Mouse (Mus musculus) neural tube, embryonic 13.5 days (tissue): ENCODE data around the gene Ccser1. TPM values are rescaled to one million over a fixed set of nuclear protein-coding genes. Genes with fewer than 3 reads are reported as not detected.

Experiments used
- ATAC-seq: fragments of 200-750 bp; cut with Nextera tagmentation; 2 replicates; pipeline ENCODE4 v1.8.0; 2017; ENCODE audit warnings: low read depth, mild to moderate bottlenecking, moderate TSS enrichment, moderate library complexity
- H3K27ac ChIP-seq: fragments of 300-500 bp; sonication (generic); replicated peaks from 2 replicates; pipeline ENCODE4 v1.5.1; 2015; ENCODE audit warnings: moderate library complexity, mild to moderate bottlenecking, inconsistent platforms
- H3K27me3 ChIP-seq: fragments of 300-500 bp; sonication (generic); 2 replicates; pipeline ENCODE4 v1.6.1; 2015; ENCODE audit warnings: mild to moderate bottlenecking, inconsistent platforms
- H3K36me3 ChIP-seq: fragments of 300-500 bp; sonication (generic); 2 replicates; pipeline ENCODE4 v1.6.1; 2015; ENCODE audit warnings: mild to moderate bottlenecking, inconsistent platforms
- H3K4me1 ChIP-seq: fragments of 300-500 bp; sonication (generic); replicated peaks from 2 replicates; pipeline ENCODE4 v1.6.1; 2015; ENCODE audit warnings: inconsistent platforms
- H3K4me2 ChIP-seq: fragments of 300-500 bp; sonication (generic); 2 replicates; pipeline ENCODE4 v1.6.1; 2015; ENCODE audit warnings: inconsistent platforms, mild to moderate bottlenecking, moderate library complexity
- H3K4me3 ChIP-seq: fragments of 300-500 bp; sonication (generic); 2 replicates; pipeline ENCODE4 v1.5.1; 2015; ENCODE audit warnings: mild to moderate bottlenecking, inconsistent platforms
- H3K9ac ChIP-seq: fragments of 300-500 bp; sonication (generic); 2 replicates; pipeline ENCODE4 v1.6.1; 2015; ENCODE audit warnings: moderate library complexity, mild to moderate bottlenecking, inconsistent platforms
- H3K9me3 ChIP-seq: fragments of 300-500 bp; sonication (generic); 2 replicates; pipeline ENCODE4 v1.6.1; 2016; ENCODE audit warnings: inconsistent platforms
- WGBS: fragments of 180-500 bp; shearing (Covaris S2); methylation state at CpG from one replicate; pipeline ENCODE4 v1.1.7; 2015; 5-methylcytosine and 5-hydroxymethylcytosine counted together
- polyA plus RNA-seq: library from polyadenylated mRNA; unstranded; fragments of >200 nt; fragmentation: Nextera tagmentation; extraction: Ambion mirVana; gene quantifications from 2 replicates; pipeline ENCODE4 v1.2.1, GENCODE M21; 2015

Ccser1 gene
- polyA plus RNA-seq, 1 experiment from 2014 or later: 23.1 TPM

GRCm38 (mm10) chr6:61491979-61492821 lies 312.1 kb downstream of the Ccser1 start:
- Histone ChIP-seq H3K4me1 (peaks cover 8% of the 10 kb centered on the region), H3K9ac (no peak overlapping the region), H3K36me3 (no peaks in the 10 kb centered on the region), H3K27ac (no peak overlapping the region), H3K4me2 (peak overlapping the region; percentile 20), H3K4me3 (no peak overlapping the region), H3K27me3 (no peaks in the 10 kb centered on the region), H3K9me3 (no peaks in the 10 kb centered on the region)
- WGBS: 29% methylated on average over 4 of the region's 4 CpGs
- ATAC-seq: peak; percentile 72

GRCm38 (mm10) chr6:61493386-61493785 lies 313.3 kb downstream of the Ccser1 start:
- Histone ChIP-seq H3K4me1 (peaks cover 8% of the 10 kb centered on the region), H3K9me3 (no peaks in the 10 kb centered on the region), H3K4me3 (no peak overlapping the region), H3K36me3 (no peaks in the 10 kb centered on the region), H3K9ac (no peak overlapping the region), H3K4me2 (no peak overlapping the region), H3K27ac (no peak overlapping the region), H3K27me3 (no peaks in the 10 kb centered on the region)
- WGBS: 88% methylated on average over 5 of the region's 5 CpGs
- no peak for ATAC-seq

- H3K9ac ChIP-seq: no peak overlapping the region
- no peaks in the 10 kb centered on the region for H3K36me3 ChIP-seq
- WGBS: 80% methylated on average over 2 of the region's 2 CpGs
- no peaks in the 10 kb centered on the region for H3K9me3 ChIP-seq
- no peaks in the 10 kb centered on the region for H3K27me3 ChIP-seq
- H3K4me2 ChIP-seq: no peak overlapping the region
- no peaks in the 10 kb centered on the region for H3K4me1 ChIP-seq
- ATAC-seq: no peak
- H3K27ac ChIP-seq: no peak overlapping the region
- no peak overlapping the region for H3K4me3 ChIP-seq
Observed at GRCm38 (mm10) chr6:61515310-61515709, 335.2 kb downstream of the Ccser1 start.

GRCm38 (mm10) chr6:61521587-61521986 lies 341.5 kb downstream of the Ccser1 start:
- Histone ChIP-seq H3K27ac (no peak overlapping the region), H3K27me3 (no peaks in the 10 kb centered on the region), H3K4me2 (no peak overlapping the region), H3K4me1 (0 out of 2 replicates have a peak, but pooled peaks cover 7% of the 10 kb centered on the region), H3K36me3 (no peaks in the 10 kb centered on the region), H3K4me3 (no peak overlapping the region), H3K9ac (no peak overlapping the region), H3K9me3 (no peaks in the 10 kb centered on the region)
- no peak for ATAC-seq
- 88% methylated on average over 2 of the region's 2 CpGs for WGBS

- Histone ChIP-seq H3K9me3 (no peaks in the 10 kb centered on the region), H3K36me3 (no peaks in the 10 kb centered on the region), H3K27me3 (no peaks in the 10 kb centered on the region), H3K4me2 (no peak overlapping the region), H3K4me1 (0 out of 2 replicates have a peak, but pooled peaks cover 7% of the 10 kb centered on the region), H3K4me3 (no peak overlapping the region), H3K27ac (no peak overlapping the region), H3K9ac (no peak overlapping the region)
- ATAC-seq: no peak
- 59% methylated on average over 3 of the region's 3 CpGs for WGBS
Observed at GRCm38 (mm10) chr6:61522108-61522507, 342.0 kb downstream of the Ccser1 start.

- no peaks in the 10 kb centered on the region for H3K9me3 ChIP-seq
- no peak overlapping the region for H3K27ac ChIP-seq
- ATAC-seq: no peak
- H3K9ac ChIP-seq: no peak overlapping the region
- 49% methylated on average over 14 of the region's 14 CpGs for WGBS
- no peaks in the 10 kb centered on the region for H3K36me3 ChIP-seq
- no peak overlapping the region for H3K4me3 ChIP-seq
- H3K4me2 ChIP-seq: no peak overlapping the region
- no peaks in the 10 kb centered on the region for H3K27me3 ChIP-seq
- 0 out of 2 replicates have a peak, but pooled peaks cover 7% of the 10 kb centered on the region for H3K4me1 ChIP-seq
Observed at GRCm38 (mm10) chr6:61523748-61524493, 343.8 kb downstream of the Ccser1 start.

- Histone ChIP-seq H3K9me3 (no peaks in the 10 kb centered on the region), H3K27ac (no peak overlapping the region), H3K4me2 (no peak overlapping the region), H3K27me3 (no peaks in the 10 kb centered on the region), H3K4me1 (peaks cover 10% of the 10 kb centered on the region), H3K9ac (no peak overlapping the region), H3K4me3 (no peak overlapping the region), H3K36me3 (no peaks in the 10 kb centered on the region)
- ATAC-seq: peak; percentile 63; the same call in 1 of the 2 replicates
Observed at GRCm38 (mm10) chr6:61540732-61541131, 360.6 kb downstream of the Ccser1 start.

- H3K27ac ChIP-seq: peak overlapping the region; percentile 46; the same call in 1 of the 2 replicates
Observed at GRCm38 (mm10) chr6:61543459-61544044, 363.4 kb downstream of the Ccser1 start.

GRCm38 (mm10) chr6:61567551-61567950 lies 387.4 kb downstream of the Ccser1 start:
- H3K4me2 ChIP-seq: no peak overlapping the region
- ATAC-seq: no peak
- no peak overlapping the region for H3K9ac ChIP-seq
- H3K36me3 ChIP-seq: no peaks in the 10 kb centered on the region
- H3K9me3 ChIP-seq: no peaks in the 10 kb centered on the region
- WGBS: 66% methylated on average over 2 of the region's 2 CpGs
- no peaks in the 10 kb centered on the region for H3K27me3 ChIP-seq
- no peak overlapping the region for H3K4me3 ChIP-seq
- H3K4me1 ChIP-seq: no peaks in the 10 kb centered on the region
- H3K27ac ChIP-seq: no peak overlapping the region

More at GRCm38 (mm10) chr6:61543459-61544044, 363.4 kb downstream of the Ccser1 start:
- peaks cover 10% of the 10 kb centered on the region for H3K4me1 ChIP-seq
- H3K9me3 ChIP-seq: no peaks in the 10 kb centered on the region
- 50% methylated on average over 7 of the region's 7 CpGs for WGBS
- peak; percentile 59; the same call in 1 of the 2 replicates for ATAC-seq
- H3K4me2 ChIP-seq: peak overlapping the region; percentile 15; the same call in 1 of the 2 replicates
- no peak overlapping the region for H3K4me3 ChIP-seq
- no peaks in the 10 kb centered on the region for H3K36me3 ChIP-seq
- no peaks in the 10 kb centered on the region for H3K27me3 ChIP-seq
- H3K9ac ChIP-seq: no peak overlapping the region

GRCm38 (mm10) chr6:61567967-61568366 lies 387.8 kb downstream of the Ccser1 start:
- no peak overlapping the region for H3K4me2 ChIP-seq
- no peaks in the 10 kb centered on the region for H3K36me3 ChIP-seq
- 86% methylated on average over 8 of the region's 8 CpGs for WGBS
- H3K4me1 ChIP-seq: no peaks in the 10 kb centered on the region
- H3K27me3 ChIP-seq: no peaks in the 10 kb centered on the region
- no peak overlapping the region for H3K9ac ChIP-seq
- ATAC-seq: no peak
- no peak overlapping the region for H3K27ac ChIP-seq
- no peak overlapping the region for H3K4me3 ChIP-seq
- H3K9me3 ChIP-seq: no peaks in the 10 kb centered on the region

GRCm38 (mm10) chr6:61581696-61582095 lies 401.6 kb downstream of the Ccser1 start:
- no peak overlapping the region for H3K4me2 ChIP-seq
- no peaks in the 10 kb centered on the region for H3K4me1 ChIP-seq
- H3K36me3 ChIP-seq: no peaks in the 10 kb centered on the region
- H3K4me3 ChIP-seq: no peak overlapping the region
- ATAC-seq: no peak
- H3K9ac ChIP-seq: no peak overlapping the region
- H3K27me3 ChIP-seq: no peaks in the 10 kb centered on the region
- no peaks in the 10 kb centered on the region for H3K9me3 ChIP-seq
- H3K27ac ChIP-seq: no peak overlapping the region

GRCm38 (mm10) chr6:61588999-61589398 lies 408.9 kb downstream of the Ccser1 start:
- WGBS: 83% methylated on average over 2 of the region's 2 CpGs
- no peaks in the 10 kb centered on the region for H3K36me3 ChIP-seq
- ATAC-seq: no peak

More at GRCm38 (mm10) chr6:61588999-61589398, 408.9 kb downstream of the Ccser1 start:
- Histone ChIP-seq H3K9ac (no peak overlapping the region), H3K27ac (no peak overlapping the region), H3K4me2 (no peak overlapping the region), H3K27me3 (no peaks in the 10 kb centered on the region), H3K4me1 (no peaks in the 10 kb centered on the region), H3K4me3 (no peak overlapping the region), H3K9me3 (no peaks in the 10 kb centered on the region)
